Mouse (Mus musculus): ENCODE measurements at regions not wholly inside any gene's neighbourhood (a gene's known extent, or its start where the extent isn't known, plus 50 kb on each side); places are given as distances from the start of the nearest gene placed in this dataset.

GRCm38 (mm10) chr8:54441143-54441542 is 88.2 kb upstream of the Asb5 start:
- TF ChIP-seq CTCF (IDR thresholded peaks at IDR 0.05; ENCODE audit: low read depth, low read length) (no peak), POLR2AphosphoS5 (IDR thresholded peaks at IDR 0.05; ENCODE audit: insufficient replicate concordance, low read depth, low read length) (no peak), GATA1 (IDR thresholded peaks at IDR 0.05; ENCODE audit: borderline replicate concordance, low read length) (no peak), GATA2 (IDR thresholded peaks at IDR 0.05; ENCODE audit: borderline replicate concordance, low read depth, low read length) (no peak), TAL1 (conservative IDR thresholded peaks at IDR 0.05; ENCODE audit: low read depth, low read length) (no peak)
